Mouse (Mus musculus): ENCODE data around the gene Gm11096.

DNA sequence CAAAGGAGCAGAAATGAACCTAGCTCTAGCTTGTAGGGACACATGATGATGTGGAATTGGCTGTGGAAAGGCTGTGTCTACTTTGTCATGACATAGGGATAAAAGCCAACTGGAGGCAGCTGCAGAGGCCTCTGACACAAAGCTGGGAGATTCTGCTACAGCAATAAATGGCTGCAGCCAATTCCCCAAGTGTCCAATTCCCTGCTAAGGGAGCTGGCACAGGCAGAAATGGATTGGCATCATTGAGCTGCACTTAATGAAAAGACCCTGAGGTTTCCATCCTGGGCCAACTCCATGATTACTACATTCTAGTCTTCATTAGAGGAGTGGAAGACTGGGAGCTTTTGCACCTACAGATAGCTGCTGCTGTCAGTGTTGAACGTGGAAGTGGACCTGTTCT is 44.8 kb downstream of the Gm11096 start:
- no peak for TF ChIP-seq CTCF (IDR thresholded peaks at IDR 0.05; ENCODE audit: borderline replicate concordance, insufficient read depth, low read length)
- no peak for TF ChIP-seq POLR2A (IDR thresholded peaks at IDR 0.05; ENCODE audit: low read depth, low read length)
